Mouse (Mus musculus): ENCODE results near the gene Lat2. TPM values are rescaled to one million over a fixed set of nuclear protein-coding genes. Genes with fewer than 3 reads are reported as not detected.

The Lat2 gene
- polyA plus RNA-seq, 1 experiment from 2014 or later: 2.2 TPM

DNA sequence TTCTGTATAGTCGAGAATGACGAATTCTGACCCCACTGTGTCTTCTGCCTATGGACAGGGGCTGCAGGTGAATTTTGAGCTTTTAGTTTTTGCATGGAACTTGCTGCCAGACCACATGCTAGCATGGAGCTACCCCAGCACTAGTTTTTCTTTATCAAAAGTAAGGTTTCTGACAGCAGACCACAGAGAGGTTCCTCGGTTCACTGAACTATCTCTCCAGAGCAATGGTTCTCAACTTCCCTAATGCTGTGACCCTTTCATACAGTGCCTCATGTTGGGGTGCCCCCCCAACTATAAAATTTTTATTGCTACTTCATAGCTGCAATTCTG lies 31.0 kb downstream of the Lat2 start:
- H3K36me3 ChIP-seq: peaks cover 20% of the 10 kb centered on the region
- H3K27ac ChIP-seq (replicated peaks): no peak overlapping the region
- WGBS: 74% methylated on average over 3 of the region's 3 CpGs
- peak overlapping the region; percentile 95 for H3K9ac ChIP-seq
- peak overlapping the region; percentile 86 for H3K4me3 ChIP-seq
- no peak for ATAC-seq (ENCODE audit: extremely low read depth, insufficient number of reproducible peaks, low FRiP score, low TSS enrichment)
- H3K9me3 ChIP-seq: no peaks in the 10 kb centered on the region
- H3K4me1 ChIP-seq: peaks cover 14% of the 10 kb centered on the region
- no peaks in the 10 kb centered on the region for H3K27me3 ChIP-seq (replicated peaks)
- peak overlapping the region; percentile 92 for H3K4me2 ChIP-seq

DNA sequence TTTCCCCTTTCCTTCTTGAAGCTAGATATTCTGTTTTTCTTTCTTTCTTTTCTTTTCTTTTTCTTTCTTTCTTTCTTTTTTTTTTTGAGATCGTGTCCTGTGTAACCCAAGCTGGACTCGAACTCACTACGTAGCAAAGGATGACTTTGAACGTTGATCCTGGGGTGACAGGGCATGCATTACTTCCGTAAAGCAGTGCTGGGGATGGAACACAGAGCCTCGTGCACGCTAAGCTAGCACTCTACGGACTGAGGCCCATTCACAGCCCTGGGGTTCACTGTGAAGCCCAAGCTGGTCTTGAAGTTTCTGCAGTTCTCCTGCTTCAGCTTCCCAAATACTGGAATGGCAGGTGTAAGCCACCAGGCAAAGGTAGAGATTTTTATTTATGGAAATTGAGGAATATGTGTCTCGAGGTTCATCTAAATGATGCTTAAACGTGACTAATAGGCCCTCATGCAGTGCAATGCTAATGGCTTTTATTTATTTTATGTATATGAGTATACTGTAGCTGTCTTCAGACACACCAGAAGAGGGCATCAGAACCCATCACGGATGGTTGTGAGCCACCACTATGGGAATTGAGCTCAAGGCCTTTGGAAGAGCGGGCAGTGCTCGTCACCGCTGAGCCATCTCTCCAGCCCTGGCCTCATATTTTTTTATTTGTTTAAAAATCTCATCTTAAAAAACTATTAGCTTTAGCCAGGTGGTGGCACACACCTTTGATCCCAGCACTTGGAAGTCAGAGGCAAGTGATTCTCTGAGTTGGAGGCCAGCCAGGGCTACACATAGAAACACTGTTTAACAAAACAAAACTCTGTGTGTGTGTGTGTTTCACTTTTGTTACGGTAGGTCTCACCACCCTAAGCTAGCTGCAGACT lies 31.6 kb downstream of the Lat2 start:
- no peak for ATAC-seq (ENCODE audit: extremely low read depth, insufficient number of reproducible peaks, low FRiP score, low TSS enrichment)
- Histone ChIP-seq H3K9ac (peak overlapping the region; percentile 95), H3K9me3 (no peaks in the 10 kb centered on the region), H3K27me3 (replicated peaks) (no peaks in the 10 kb centered on the region), H3K4me2 (peak overlapping the region; percentile 92), H3K4me1 (peaks cover 14% of the 10 kb centered on the region), H3K27ac (replicated peaks) (0 out of 2 replicates have a peak overlapping the region, but pooled peaks have one; percentile 59), H3K36me3 (peaks cover 14% of the 10 kb centered on the region), H3K4me3 (peak overlapping the region; percentile 86)
- 29% methylated on average over 15 of the region's 15 CpGs for WGBS

- H3K36me3 ChIP-seq: peaks cover 8% of the 10 kb centered on the region
- 0 out of 2 replicates have a peak overlapping the region, but pooled peaks have one; percentile 59 for H3K27ac ChIP-seq (replicated peaks)
- peak; percentile 84 for ATAC-seq (ENCODE audit: extremely low read depth, insufficient number of reproducible peaks, low FRiP score, low TSS enrichment)
- H3K4me3 ChIP-seq: peak overlapping the region; percentile 86
- peaks cover 14% of the 10 kb centered on the region for H3K4me1 ChIP-seq
- 8% methylated on average over 24 of the region's 30 CpGs for WGBS
- no peaks in the 10 kb centered on the region for H3K27me3 ChIP-seq (replicated peaks)
- peak overlapping the region; percentile 92 for H3K4me2 ChIP-seq
- peak overlapping the region; percentile 95 for H3K9ac ChIP-seq
- H3K9me3 ChIP-seq: no peaks in the 10 kb centered on the region
Observed at GRCm38 (mm10) chr5:134582221-134582907, 32.5 kb downstream of the Lat2 start.

GRCm38 (mm10) chr5:134581146-134581545 lies 33.7 kb downstream of the Lat2 start, which contains the start of gene Rfc2:
TSS of gene Rfc2 (plus strand) at chr5:134581366.
- no peak within 1 kb of the TSS for H3K27ac ChIP-seq (replicated peaks)
- 79% methylated on average over 5 of the region's 5 CpGs for WGBS
- H3K9ac ChIP-seq: no peak within 1 kb of the TSS
- no peaks in the 10 kb centered on the region for H3K36me3 ChIP-seq
- no peak within 1 kb of the TSS for H3K4me2 ChIP-seq
- H3K9me3 ChIP-seq: no peaks in the 10 kb centered on the region
- H3K4me3 ChIP-seq: no peak within 1 kb of the TSS
- H3K27me3 ChIP-seq (replicated peaks): no peaks in the 10 kb centered on the region
- no peak for ATAC-seq (ENCODE audit: extremely low read depth, insufficient number of reproducible peaks, low FRiP score, low TSS enrichment)
- peaks cover 14% of the 10 kb centered on the region for H3K4me1 ChIP-seq

DNA sequence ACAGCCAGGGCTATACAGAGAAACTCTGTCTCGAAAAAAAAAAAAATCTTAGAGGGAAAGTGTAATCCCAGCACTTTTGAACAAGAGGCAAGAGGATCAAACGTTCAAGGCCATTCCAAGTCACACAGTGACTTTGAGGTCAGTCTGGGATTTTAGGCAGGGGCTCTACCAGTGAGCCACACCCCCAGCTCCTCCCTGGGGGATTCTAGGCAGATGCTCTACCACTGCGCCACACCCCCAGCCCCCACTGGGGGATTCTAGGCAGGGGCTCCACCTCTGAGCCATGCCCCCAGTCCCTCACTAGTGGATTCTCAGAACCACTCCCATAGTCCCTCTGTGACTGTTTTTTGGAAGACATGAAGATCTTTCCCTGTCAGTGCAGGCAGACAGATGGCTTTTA lies 35.7 kb downstream of the Lat2 start:
- Histone ChIP-seq H3K9ac (no peak overlapping the region), H3K9me3 (no peaks in the 10 kb centered on the region), H3K27me3 (replicated peaks) (no peaks in the 10 kb centered on the region), H3K27ac (replicated peaks) (no peak overlapping the region), H3K4me2 (no peak overlapping the region), H3K4me1 (peaks cover 12% of the 10 kb centered on the region), H3K36me3 (no peaks in the 10 kb centered on the region), H3K4me3 (no peak overlapping the region)
- no peak for ATAC-seq (ENCODE audit: extremely low read depth, insufficient number of reproducible peaks, low FRiP score, low TSS enrichment)
- WGBS: 63% methylated on average over 3 of the region's 3 CpGs

DNA sequence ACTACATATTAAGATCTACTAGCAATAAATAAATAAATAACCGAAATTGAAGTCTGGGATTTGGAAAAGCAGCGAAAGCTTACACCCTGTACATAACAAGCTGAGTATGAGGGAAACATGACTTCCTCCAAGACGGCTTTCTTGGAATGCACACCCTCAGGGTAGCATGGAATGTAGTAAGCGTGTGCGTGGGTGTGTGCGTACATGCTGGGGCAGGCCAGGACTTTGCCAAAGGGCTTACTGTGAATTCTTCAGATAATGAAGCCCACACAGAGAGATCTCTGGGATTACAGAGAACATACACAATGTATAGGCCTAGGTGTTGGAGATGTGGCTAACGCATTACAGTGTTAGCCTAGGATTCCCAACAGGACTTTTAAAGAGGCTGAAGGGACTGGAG lies 37.3 kb downstream of the Lat2 start:
- no peak overlapping the region for H3K9ac ChIP-seq
- no peak overlapping the region for H3K4me2 ChIP-seq
- no peak for ATAC-seq (ENCODE audit: extremely low read depth, insufficient number of reproducible peaks, low FRiP score, low TSS enrichment)
- H3K4me3 ChIP-seq: no peak overlapping the region
- no peaks in the 10 kb centered on the region for H3K9me3 ChIP-seq
- H3K27me3 ChIP-seq (replicated peaks): no peaks in the 10 kb centered on the region
- H3K4me1 ChIP-seq: peaks cover 5% of the 10 kb centered on the region
- H3K27ac ChIP-seq (replicated peaks): no peak overlapping the region
- 76% methylated on average over 7 of the region's 7 CpGs for WGBS
- no peaks in the 10 kb centered on the region for H3K36me3 ChIP-seq

GRCm38 (mm10) chr5:134576517-134577220 lies 38.2 kb downstream of the Lat2 start:
- H3K4me3 ChIP-seq: no peak overlapping the region
- 74% methylated on average over 14 of the region's 14 CpGs for WGBS
- no peaks in the 10 kb centered on the region for H3K27me3 ChIP-seq (replicated peaks)
- no peak for ATAC-seq (ENCODE audit: extremely low read depth, insufficient number of reproducible peaks, low FRiP score, low TSS enrichment)
- H3K4me2 ChIP-seq: no peak overlapping the region
- H3K9ac ChIP-seq: no peak overlapping the region
- H3K9me3 ChIP-seq: no peaks in the 10 kb centered on the region
- no peak overlapping the region for H3K27ac ChIP-seq (replicated peaks)
- peaks cover 10% of the 10 kb centered on the region for H3K4me1 ChIP-seq
- H3K36me3 ChIP-seq: no peaks in the 10 kb centered on the region

DNA sequence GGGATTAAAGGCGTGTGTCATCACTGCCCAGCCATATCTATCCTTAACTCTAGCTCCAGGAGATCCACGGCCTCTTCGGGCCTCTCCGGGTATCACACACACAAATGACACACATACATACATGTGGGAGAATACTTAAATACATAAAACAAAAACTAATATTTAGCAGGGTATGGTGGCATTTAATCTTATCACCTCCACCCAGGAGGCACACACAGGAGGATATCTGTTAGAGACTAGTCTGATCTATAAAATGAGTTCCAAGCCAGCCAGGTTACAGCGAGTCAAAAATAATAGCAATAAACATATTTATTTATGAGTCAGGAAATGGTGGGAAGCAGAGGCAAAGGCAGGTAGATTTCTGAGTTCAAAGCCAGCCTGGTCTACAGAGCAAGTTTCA lies 39.0 kb downstream of the Lat2 start:
- no peak for ATAC-seq (ENCODE audit: extremely low read depth, insufficient number of reproducible peaks, low FRiP score, low TSS enrichment)
- Histone ChIP-seq H3K36me3 (no peaks in the 10 kb centered on the region), H3K27me3 (replicated peaks) (no peaks in the 10 kb centered on the region), H3K4me1 (peaks cover 15% of the 10 kb centered on the region), H3K27ac (replicated peaks) (no peak overlapping the region), H3K4me3 (no peak overlapping the region), H3K9ac (no peak overlapping the region), H3K4me2 (no peak overlapping the region), H3K9me3 (no peaks in the 10 kb centered on the region)
- WGBS: 90% methylated on average over 5 of the region's 5 CpGs

- Histone ChIP-seq H3K27ac (replicated peaks) (peak overlapping the region; percentile 81), H3K36me3 (no peaks in the 10 kb centered on the region), H3K4me3 (peak overlapping the region; percentile 62), H3K4me1 (peaks cover 21% of the 10 kb centered on the region), H3K4me2 (peak overlapping the region; percentile 92), H3K9me3 (no peaks in the 10 kb centered on the region), H3K9ac (peak overlapping the region; percentile 82), H3K27me3 (replicated peaks) (no peaks in the 10 kb centered on the region)
- no peak for ATAC-seq (ENCODE audit: extremely low read depth, insufficient number of reproducible peaks, low FRiP score, low TSS enrichment)
- 28% methylated on average over 10 of the region's 10 CpGs for WGBS
Observed at GRCm38 (mm10) chr5:134572508-134573214, 42.2 kb downstream of the Lat2 start.

DNA sequence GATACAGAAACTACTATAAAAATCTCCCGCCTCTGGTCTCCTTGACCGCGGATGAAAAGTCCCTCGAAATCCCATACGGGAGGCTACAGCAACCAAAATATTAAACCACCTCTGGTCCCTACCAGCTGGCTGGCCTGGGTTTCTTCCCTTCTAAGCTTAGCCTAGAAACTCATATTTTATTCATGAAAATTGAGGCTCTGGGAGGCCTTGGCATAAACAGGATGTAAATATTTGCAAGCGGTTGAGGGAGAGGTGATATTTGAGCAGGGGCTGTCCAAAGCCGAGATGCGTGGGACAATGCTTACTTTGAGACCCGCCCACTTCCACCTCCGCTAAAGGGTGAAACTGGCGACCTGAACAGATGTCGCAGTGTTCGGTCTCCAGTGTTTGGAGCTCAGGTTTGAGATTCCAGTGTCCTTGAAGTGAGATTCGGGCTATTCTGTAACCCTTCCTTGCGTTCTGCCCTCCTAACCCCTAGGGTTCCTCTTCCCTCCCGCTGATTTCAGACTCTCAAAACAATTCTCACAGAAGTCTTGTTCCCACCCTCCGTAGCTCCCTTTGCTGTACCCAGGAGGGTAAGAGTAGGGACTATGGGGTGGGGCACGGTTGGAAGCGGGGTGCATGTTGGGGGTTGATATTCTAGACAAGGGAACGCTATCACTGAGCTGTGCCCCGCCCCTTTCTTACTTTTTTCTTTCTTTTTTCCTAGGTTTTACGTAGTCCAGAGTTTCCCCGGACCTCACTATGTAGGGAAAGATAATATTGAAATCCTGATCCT lies 42.9 kb downstream of the Lat2 start:
- Histone ChIP-seq H3K9ac (peak overlapping the region; percentile 82), H3K9me3 (no peaks in the 10 kb centered on the region), H3K4me3 (peak overlapping the region; percentile 62), H3K4me2 (peak overlapping the region; percentile 92), H3K36me3 (no peaks in the 10 kb centered on the region), H3K27me3 (replicated peaks) (no peaks in the 10 kb centered on the region), H3K4me1 (peaks cover 21% of the 10 kb centered on the region), H3K27ac (replicated peaks) (peak overlapping the region; percentile 81)
- WGBS: under 1% methylated on average over 23 of the region's 23 CpGs
- peak; percentile 56; the same call in 1 of the 2 replicates for ATAC-seq (ENCODE audit: extremely low read depth, insufficient number of reproducible peaks, low FRiP score, low TSS enrichment)
